Mouse (Mus musculus) leukemia stem cell, adult 10-12 weeks (primary cell): ENCODE measurements around the gene Psmd3. TPM values are rescaled to one million over a fixed set of nuclear protein-coding genes. Genes with fewer than 3 reads are reported as not detected.

Source experiments
- polyA plus RNA-seq: library from polyadenylated mRNA; stranded (reverse); fragments of >175 nt; gene quantifications from 2 replicates; pipeline ENCODE4 v1.2.3, GENCODE M21; 2012; ENCODE audit warnings: low replicate concordance

The Psmd3 gene
- 193 and 224 TPM in 2 replicates for polyA plus RNA-seq

GRCm38 (mm10) chr11:98681786-98682745, at the start of gene Psmd3:
Psmd3 (plus strand) TSS chr11:98682554.

DNA sequence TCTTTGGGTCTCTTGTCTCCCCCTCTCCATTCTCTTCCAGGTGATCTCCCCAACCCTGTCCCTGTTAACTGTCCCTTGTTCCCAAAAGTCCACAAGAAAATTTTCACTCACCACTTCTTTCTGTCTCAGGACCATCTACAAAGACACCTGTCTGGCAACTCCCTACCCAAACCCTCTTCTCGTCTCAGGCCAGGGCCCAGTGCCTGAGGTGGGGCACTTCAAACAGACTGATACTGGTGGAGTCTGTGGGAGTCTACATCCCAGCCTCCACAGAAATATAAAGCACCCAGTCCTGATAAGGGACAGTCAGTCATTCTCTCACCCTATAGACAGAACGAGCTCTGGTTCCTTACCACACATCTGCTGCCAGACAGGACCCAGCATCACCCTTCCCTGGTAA, 35.9 kb upstream of the Psmd3 start, which contains the start of gene Gsdma2:
TSS of gene Gsdma2 (plus strand) at position 301 of the 400 bp plus-strand sequence.

DNA sequence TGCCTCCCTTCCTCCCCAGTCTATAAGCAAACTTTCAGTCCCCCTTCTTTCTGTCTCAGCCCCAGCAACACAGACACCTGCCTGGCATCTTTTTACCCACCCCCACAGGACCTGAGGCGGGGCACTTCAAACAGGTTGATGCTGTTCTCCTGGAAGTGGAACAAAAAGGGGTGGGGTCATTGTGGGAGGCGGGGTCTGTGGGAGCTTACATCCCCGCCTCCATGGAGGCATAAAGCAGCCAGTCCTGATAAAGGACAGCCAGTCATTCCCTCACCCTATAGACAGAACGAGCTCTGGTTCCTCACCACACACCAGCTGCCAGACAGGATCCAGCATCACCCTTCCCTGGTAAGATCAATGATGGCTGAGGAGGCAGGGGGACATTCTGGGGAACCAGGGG, 18.3 kb upstream of the Psmd3 start, which contains the start of gene Gsdma:
TSS of gene Gsdma (plus strand) at position 261 of the 400 bp plus-strand sequence.

GRCm38 (mm10) chr11:98701213-98701670, 18.9 kb downstream of the Psmd3 start, which contains the start of gene Csf3:
Csf3 (plus strand) TSS chr11:98701263.

GRCm38 (mm10) chr11:98729119-98729588, 46.8 kb downstream of the Psmd3 start, which contains the start of gene Med24:
Med24 (minus strand) TSS chr11:98729435.

GRCm38 (mm10) chr11:98740393-98741050, 58.2 kb downstream of the Psmd3 start, which contains the start of gene Thra:
Thra (plus strand) TSS chr11:98740638.

Other genes with a start within 250 kb of the Psmd3 start
- gene Mien1, start 243.6 kb upstream of the Psmd3 start, polyA plus RNA-seq: 9.1 and 24.6 TPM in 2 replicates
- gene Grb7, start 236.2 kb upstream of the Psmd3 start, polyA plus RNA-seq: 0.96 and 2.4 TPM in 2 replicates
- gene Ikzf3, start 136.5 kb upstream of the Psmd3 start, polyA plus RNA-seq: 8.4 and 9.6 TPM in 2 replicates
- 0.98 and 1.0 TPM in 2 replicates for gene Zpbp2, start 131.5 kb upstream of the Psmd3 start, polyA plus RNA-seq
- gene Ormdl3, start 95.2 kb upstream of the Psmd3 start, polyA plus RNA-seq: 60.4 and 108 TPM in 2 replicates
- gene Lrrc3c, start 84.3 kb upstream of the Psmd3 start, polyA plus RNA-seq: not detected in 2 replicates
- not detected in 2 replicates for gene Gm12355, start 56.9 kb upstream of the Psmd3 start, polyA plus RNA-seq
- not detected in 2 replicates for gene Gsdma3, start 56.2 kb upstream of the Psmd3 start, polyA plus RNA-seq
- not detected in 2 replicates for gene Gsdma2, start 35.8 kb upstream of the Psmd3 start, polyA plus RNA-seq
- 0.67 TPM in 1 of 2 replicates, not detected in the other for gene Gsdma, start 18.2 kb upstream of the Psmd3 start, polyA plus RNA-seq
- 0.41 TPM in 1 of 2 replicates, not detected in the other for gene Csf3, start 18.7 kb downstream of the Psmd3 start, polyA plus RNA-seq
- gene Med24, start 46.9 kb downstream of the Psmd3 start, polyA plus RNA-seq: 111 and 145 TPM in 2 replicates
- 41.6 and 45.3 TPM in 2 replicates for gene Thra, start 58.1 kb downstream of the Psmd3 start, polyA plus RNA-seq
- 1.6 and 4.8 TPM in 2 replicates for gene Nr1d1, start 92.8 kb downstream of the Psmd3 start, polyA plus RNA-seq
- 68.7 and 118 TPM in 2 replicates for gene Msl1, start 113.0 kb downstream of the Psmd3 start, polyA plus RNA-seq
- 33.5 and 39.4 TPM in 2 replicates for gene Casc3, start 122.4 kb downstream of the Psmd3 start, polyA plus RNA-seq
- 0.37 and 0.64 TPM in 2 replicates for gene Rapgefl1, start 154.2 kb downstream of the Psmd3 start, polyA plus RNA-seq
- gene Wipf2, start 181.1 kb downstream of the Psmd3 start, polyA plus RNA-seq: 35.8 and 37.7 TPM in 2 replicates
- gene Cdc6, start 225.2 kb downstream of the Psmd3 start, polyA plus RNA-seq: 1.6 and 3.5 TPM in 2 replicates
- gene Rara, start 245.3 kb downstream of the Psmd3 start, polyA plus RNA-seq: 33.5 and 53.2 TPM in 2 replicates